Mouse (Mus musculus) telencephalon, adult 2 months (tissue): ENCODE results near the gene Peli2.
"Not testable (repeated sequence)": the region's sequence is repeated elsewhere in the genome, so short reads cannot be mapped to it uniquely, and the experiment has no call there.

Experiments used
- DNase-seq: peaks from one replicate; pipeline ENCODE4 v3.0.0-alpha.2; 2011; ENCODE audit warnings: low read depth, low spot score

The Peli2 gene

GRCm38 (mm10) chr14:48120752-48121528, at the start of gene Peli2:
TSS of gene Peli2 (plus strand) at chr14:48120823.
- DNase-seq: no peak

- DNase-seq: no peak
Measured at GRCm38 (mm10) chr14:48072104-48072503, 48.5 kb upstream of the Peli2 start.

DNA sequence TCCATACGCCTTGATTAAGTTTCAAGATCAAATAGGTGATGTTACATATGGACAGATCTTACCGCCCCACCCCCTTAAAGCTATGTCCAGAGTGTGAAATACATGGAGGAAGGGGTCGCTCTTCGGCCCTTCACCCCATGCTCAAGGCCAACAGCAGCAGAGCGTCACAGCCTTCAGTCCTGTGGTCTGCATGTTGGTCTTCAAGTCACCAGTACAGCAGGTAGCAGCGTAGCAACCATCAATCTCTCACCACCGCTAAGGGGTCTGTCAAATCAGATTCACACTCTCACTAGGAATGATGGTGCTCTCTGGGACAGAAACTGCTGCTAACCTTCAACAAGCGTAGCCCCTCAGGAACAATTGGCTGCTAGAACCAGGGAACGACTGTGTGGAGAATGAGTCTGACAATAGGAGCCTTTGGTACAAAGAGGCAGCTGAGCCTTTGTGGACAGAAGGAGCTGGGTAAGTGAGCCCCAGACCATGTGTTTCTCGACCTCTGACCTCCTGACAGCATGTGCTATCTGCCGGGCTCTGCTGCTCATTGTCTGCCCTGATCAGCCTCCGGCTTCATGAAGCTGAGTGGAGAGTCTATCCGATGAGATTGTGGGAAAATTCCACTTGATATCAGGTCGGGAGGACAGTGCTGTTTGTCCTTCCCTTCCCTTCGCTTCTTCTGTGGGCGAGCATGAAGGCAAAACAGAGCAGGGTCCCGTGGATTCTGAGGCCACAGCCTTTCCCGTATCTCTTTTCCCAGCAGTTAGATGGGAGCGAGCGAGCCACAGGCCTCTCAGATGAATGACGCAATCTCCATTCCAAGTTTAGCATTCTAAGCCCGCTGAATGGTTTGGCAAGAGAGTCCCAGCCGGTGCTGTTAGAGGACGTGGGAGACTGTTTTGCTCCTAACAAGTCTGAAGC, 47.1 kb upstream of the Peli2 start:
- peak; percentile 88 for DNase-seq

DNA sequence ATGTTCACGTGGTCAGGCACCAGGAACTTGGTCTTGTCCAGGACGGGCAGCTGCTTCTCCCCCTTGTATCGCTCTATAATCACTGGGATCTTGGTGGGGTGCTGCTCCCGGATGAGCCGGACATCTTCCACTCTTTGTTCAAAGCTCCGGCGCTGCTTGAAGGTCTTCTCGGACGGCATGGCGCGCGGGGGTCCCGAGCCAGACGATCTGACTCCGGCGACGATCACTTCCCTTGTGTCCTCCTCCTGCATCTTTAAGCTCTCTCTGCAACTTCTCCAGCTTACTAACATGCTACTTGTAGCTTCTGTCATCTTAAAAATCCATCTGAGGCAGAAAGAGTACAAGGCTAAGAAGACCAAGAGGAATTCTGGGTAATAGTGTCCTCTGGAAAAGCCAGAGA, 41.0 kb upstream of the Peli2 start:
- DNase-seq: not testable (repeated sequence)

DNA sequence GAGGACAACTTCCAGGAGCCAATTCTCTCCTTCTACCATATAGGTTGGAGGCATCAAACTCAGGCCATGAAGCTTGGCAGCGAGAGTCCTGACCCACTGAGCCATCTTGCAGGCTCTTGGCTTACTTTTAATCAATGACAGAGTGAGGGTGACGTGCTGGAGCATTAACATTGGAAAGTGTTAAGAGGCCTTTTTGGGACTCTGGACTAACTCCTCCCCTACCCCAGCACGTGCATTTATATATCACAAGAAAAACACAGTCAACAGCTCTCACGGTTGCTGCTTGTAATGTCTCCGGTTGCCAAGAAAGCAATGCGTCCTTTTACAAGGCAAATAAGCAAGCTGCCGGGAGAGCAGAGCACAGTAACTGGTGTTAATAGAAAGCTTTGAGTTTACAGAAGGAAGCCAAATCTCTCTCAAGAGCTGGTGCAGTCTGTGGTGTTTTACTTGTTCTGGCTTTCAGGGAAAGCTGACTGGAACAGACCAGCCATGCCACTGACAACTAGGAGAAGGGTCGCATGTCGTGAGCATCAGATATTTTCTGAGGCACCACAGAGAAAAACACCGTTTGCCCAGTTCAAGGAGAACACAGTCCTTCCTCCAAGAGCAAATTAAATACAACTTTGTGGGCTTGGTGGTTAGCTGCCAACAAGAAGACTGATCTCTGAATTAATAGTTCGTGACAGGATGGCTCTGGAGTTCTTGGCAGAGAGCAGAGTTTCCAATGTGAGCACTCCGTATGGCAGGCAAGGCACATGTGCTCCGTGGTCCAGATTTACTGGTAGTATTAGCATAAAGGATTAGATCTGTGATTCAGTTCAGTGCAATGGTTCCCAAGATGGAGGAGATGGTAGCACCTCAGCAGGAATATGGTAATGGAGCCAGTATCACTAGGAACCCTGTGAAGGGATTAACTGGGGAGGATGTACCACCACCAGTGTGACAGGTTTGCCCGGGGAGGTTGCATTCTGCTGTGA, 36.5 kb upstream of the Peli2 start:
- DNase-seq: no peak

GRCm38 (mm10) chr14:48086682-48087297, 33.8 kb upstream of the Peli2 start:
- DNase-seq: no peak

GRCm38 (mm10) chr14:48087298-48087830, 33.3 kb upstream of the Peli2 start:
- DNase-seq: no peak

DNA sequence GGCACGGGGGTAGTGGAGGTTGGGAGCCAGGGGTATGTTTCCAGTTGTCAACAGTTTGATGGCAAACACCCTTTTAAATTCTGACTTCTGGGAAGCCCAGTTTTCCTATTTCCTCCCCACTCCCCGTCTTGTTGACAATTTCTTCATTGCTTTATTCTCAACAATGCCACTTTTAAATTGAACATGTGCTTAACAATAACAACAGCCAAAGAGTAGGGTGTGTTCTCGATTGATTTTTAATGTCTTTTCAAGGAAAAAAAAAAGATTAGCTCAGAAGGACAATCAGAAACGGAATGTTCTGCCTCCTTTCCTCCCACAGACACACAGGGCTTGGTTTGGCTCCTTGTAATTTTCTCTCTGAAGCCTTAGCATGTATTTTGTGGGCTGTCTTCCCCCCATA, 30.2 kb upstream of the Peli2 start:
- DNase-seq: no peak

GRCm38 (mm10) chr14:48091160-48091559, 29.5 kb upstream of the Peli2 start:
- DNase-seq: no peak

GRCm38 (mm10) chr14:48098253-48098652, 22.4 kb upstream of the Peli2 start:
- no peak for DNase-seq

GRCm38 (mm10) chr14:48099354-48099753, 21.3 kb upstream of the Peli2 start:
- DNase-seq: no peak

GRCm38 (mm10) chr14:48106453-48106852, 14.2 kb upstream of the Peli2 start:
- no peak for DNase-seq

- no peak for DNase-seq
Measured at GRCm38 (mm10) chr14:48117986-48118385, 2.6 kb upstream of the Peli2 start.

- peak; percentile 33 for DNase-seq
Measured at GRCm38 (mm10) chr14:48119012-48119647, 1.5 kb upstream of the Peli2 start.

- DNase-seq: no peak
Measured at GRCm38 (mm10) chr14:48119648-48120270, 864 bp upstream of the Peli2 start.

DNA sequence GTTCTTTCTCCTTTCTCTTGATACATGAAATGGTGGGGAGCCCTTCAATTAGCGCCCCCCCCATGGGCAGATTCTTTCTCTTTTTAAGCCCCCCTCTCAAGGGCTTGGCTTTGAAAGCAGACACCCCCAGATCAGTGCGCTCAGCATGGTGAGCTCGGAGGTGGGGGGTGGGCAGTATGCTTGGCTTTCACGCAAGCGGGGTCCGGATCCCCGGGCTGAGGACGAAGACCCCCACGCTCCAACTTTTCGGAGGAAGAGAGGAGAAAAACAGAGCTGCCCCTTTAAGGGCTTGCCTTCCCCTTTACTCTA, 226 bp upstream of the Peli2 start:
- no peak for DNase-seq

- DNase-seq: no peak
Measured at GRCm38 (mm10) chr14:48121529-48122517, 1.2 kb downstream of the Peli2 start.

DNA sequence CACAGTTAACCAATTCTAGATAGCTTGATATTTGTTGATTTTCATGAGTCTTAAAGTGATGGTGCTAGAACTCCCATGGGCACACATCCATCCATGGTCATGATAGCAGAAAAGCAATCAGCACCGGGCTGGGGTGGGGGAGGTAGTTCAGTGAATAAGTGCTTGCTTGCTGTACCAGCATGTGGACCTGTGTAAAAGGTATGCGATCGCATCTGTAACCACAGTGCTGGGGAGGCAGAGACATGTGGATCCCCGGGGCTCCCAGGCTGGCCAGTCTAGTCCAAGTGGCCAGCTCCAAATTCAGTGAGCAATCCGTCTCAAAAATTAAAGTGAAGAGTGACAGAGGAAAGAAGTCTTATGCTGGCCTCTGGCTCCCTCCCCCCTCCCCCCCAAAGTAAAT, 3.4 kb downstream of the Peli2 start:
- DNase-seq: no peak

- DNase-seq: no peak
Measured at GRCm38 (mm10) chr14:48124816-48125215, 4.2 kb downstream of the Peli2 start.
